Mouse (Mus musculus): ENCODE measurements around the gene Wipf3. TPM values are rescaled to one million over a fixed set of nuclear protein-coding genes. Genes with fewer than 3 reads are reported as not detected.

The Wipf3 gene
- 0.20 and 0.25 TPM in 2 replicates for polyA plus RNA-seq (2012; rRNA removed)

DNA sequence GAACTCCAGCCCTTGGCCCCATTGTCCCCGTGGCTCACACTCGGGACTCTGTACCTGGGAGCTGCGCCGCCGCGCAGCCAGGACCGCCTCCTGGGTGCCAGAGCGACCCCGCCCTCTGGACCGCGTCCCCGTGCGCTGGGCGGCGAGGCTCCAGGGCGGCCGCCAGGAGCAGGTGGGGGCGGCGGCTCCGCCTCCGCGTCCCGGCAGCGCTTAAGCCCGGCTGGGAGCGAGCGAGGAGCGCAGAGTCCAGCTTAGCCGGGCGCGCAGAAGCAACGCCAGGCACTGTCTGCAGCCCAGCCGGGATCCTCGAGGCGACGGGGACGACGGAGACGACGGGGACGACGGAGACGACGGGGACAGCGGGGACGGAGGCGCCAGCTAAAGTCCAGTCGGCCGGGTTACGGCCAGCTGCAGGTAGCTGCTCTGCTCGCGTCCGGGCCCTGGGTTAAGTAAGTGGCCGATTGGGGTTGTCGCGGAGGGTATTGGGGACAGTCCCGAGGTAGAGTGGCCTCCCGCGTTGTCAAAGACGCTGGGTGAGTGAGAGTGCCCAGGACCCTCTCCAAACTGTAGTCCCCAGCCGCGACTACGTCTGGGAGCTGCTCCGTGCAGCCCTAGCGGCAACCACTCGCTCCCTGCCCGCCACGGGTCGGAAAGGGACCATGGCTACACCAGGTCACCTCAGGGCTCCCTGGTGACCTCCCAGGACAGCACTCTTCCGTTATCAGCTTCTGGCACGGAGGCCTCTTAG lies at the start of gene Wipf3:
TSS of gene Wipf3 (plus strand) at position 157 of the 748 bp plus-strand sequence.
- no peak for DNase-seq (ENCODE audit: low read depth in 1 of 2, low spot score in 2 of 2)
- H3K4me1 ChIP-seq (ENCODE audit: control insufficient read depth, insufficient read depth, insufficient read length), result no peaks in the 10 kb centered on the region; the same call in 1 of the 2 replicates
- no peaks in the 10 kb centered on the region for H3K36me3 ChIP-seq (ENCODE audit: control insufficient read depth, insufficient read depth, low read length)
- H3K4me3 ChIP-seq (ENCODE audit: extremely low read depth, insufficient read depth, insufficient read length), result no peak within 1 kb of the TSS; the same call in 1 of the 2 replicates
- 1% methylated on average over 70 of the region's 71 CpGs for WGBS
- TF ChIP-seq CTCF (IDR thresholded peaks at IDR 0.05; ENCODE audit: extremely low read depth, insufficient read depth, insufficient read length, insufficient replicate concordance) (no peak), POLR2A (IDR thresholded peaks at IDR 0.05; ENCODE audit: low read depth, low read length) (no peak)
- peaks cover 9% of the 10 kb centered on the region for H3K27me3 ChIP-seq (ENCODE audit: control insufficient read depth, insufficient read depth, low read length)
- no peak within 1 kb of the TSS for H3K27ac ChIP-seq (ENCODE audit: insufficient read depth, low read length)

DNA sequence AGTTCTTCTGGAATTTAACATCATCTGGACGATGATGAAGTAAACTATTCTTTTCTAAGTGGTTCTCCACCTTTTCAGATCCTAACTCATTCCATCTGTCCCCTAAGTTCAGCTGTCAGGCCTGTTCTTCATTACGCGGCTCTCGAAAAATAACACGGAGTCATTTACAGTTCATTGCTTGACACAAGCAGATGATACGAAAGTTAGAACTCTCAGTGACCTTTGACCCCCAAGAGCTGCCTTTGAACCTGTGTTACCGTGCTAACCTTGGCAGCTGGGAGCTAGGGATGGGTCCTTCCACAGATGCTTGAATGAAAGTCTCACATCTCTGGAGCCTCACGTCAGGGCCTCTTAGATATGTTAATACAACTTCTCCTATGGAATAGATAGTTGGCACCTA lies 46.8 kb upstream of the Wipf3 start:
- no peak overlapping the region for H3K27ac ChIP-seq (ENCODE audit: insufficient read depth, low read length)
- 86% methylated on average over 8 of the region's 8 CpGs for WGBS
- no peak for DNase-seq (ENCODE audit: low read depth in 1 of 2, low spot score in 2 of 2)
- no peak overlapping the region for H3K4me3 ChIP-seq (ENCODE audit: extremely low read depth, insufficient read depth, insufficient read length)
- no peaks in the 10 kb centered on the region for H3K27me3 ChIP-seq (ENCODE audit: control insufficient read depth, insufficient read depth, low read length)
- H3K4me1 ChIP-seq (ENCODE audit: control insufficient read depth, insufficient read depth, insufficient read length), result no peaks in the 10 kb centered on the region
- no peaks in the 10 kb centered on the region for H3K36me3 ChIP-seq (ENCODE audit: control insufficient read depth, insufficient read depth, low read length)
- TF ChIP-seq CTCF (IDR thresholded peaks at IDR 0.05; ENCODE audit: extremely low read depth, insufficient read depth, insufficient read length, insufficient replicate concordance) (no peak), POLR2A (IDR thresholded peaks at IDR 0.05; ENCODE audit: low read depth, low read length) (no peak)

DNA sequence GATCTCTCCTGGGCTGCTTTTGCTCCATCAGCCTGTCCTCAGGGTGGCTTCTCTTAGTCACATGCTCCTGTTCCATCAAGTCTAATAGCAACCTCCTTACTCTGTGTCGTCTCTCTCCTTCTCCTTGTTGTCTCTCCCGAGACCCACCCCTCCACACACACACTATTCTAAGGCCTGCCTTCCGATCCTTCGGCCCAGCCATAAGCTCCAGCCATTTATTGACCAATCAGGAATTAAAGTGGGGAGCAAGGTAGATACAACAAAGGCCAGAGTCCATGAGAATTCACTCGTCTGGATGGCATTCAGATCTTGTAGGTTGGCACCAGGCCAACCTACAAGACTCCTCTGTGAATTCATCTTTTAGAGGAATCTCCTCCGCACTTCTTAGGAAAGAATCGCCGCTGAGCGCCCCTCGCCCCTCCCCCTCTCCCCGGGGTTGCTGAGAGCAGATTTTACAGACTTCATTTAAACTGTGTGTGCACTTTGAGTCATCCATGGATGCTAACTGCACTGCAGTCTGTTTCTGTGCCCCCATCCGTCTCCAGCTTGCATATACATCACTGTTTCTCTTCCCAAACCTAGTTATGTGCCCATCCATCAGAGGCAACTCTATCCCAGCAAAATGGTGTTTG lies 45.4 kb upstream of the Wipf3 start:
- Histone ChIP-seq H3K27ac (ENCODE audit: insufficient read depth, low read length) (no peak overlapping the region), H3K4me1 (ENCODE audit: control insufficient read depth, insufficient read depth, insufficient read length) (no peaks in the 10 kb centered on the region), H3K27me3 (ENCODE audit: control insufficient read depth, insufficient read depth, low read length) (no peaks in the 10 kb centered on the region), H3K4me3 (ENCODE audit: extremely low read depth, insufficient read depth, insufficient read length) (no peak overlapping the region), H3K36me3 (ENCODE audit: control insufficient read depth, insufficient read depth, low read length) (no peaks in the 10 kb centered on the region)
- WGBS, result 87% methylated on average over 12 of the region's 12 CpGs
- no peak for DNase-seq (ENCODE audit: low read depth in 1 of 2, low spot score in 2 of 2)
- no peak for TF ChIP-seq CTCF (IDR thresholded peaks at IDR 0.05; ENCODE audit: extremely low read depth, insufficient read depth, insufficient read length, insufficient replicate concordance)
- TF ChIP-seq POLR2A (IDR thresholded peaks at IDR 0.05; ENCODE audit: low read depth, low read length), result no peak

DNA sequence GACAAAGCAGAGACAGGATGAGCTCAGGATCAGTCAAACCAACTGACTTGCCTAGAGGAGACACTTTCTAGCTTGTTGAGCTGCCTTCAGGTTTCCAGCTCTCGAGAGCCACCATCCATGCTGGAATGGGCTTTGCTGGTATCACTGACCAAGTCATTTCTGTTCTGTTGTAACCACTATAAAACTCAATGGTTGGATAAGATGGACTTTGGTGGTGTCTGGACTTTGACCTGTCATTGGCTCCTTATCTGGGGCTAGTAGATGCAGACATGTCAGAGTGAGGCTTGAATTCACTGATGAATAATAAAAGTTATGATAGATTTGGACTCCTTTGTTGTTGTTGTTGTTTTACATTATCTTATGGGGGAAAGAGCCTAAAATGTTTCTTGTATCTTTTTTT lies 44.6 kb upstream of the Wipf3 start:
- WGBS, result 79% methylated on average over 1 of the region's 1 CpGs
- no peaks in the 10 kb centered on the region for H3K27me3 ChIP-seq (ENCODE audit: control insufficient read depth, insufficient read depth, low read length)
- no peaks in the 10 kb centered on the region for H3K4me1 ChIP-seq (ENCODE audit: control insufficient read depth, insufficient read depth, insufficient read length)
- H3K27ac ChIP-seq (ENCODE audit: insufficient read depth, low read length), result no peak overlapping the region
- DNase-seq (ENCODE audit: low read depth in 1 of 2, low spot score in 2 of 2), result no peak
- no peaks in the 10 kb centered on the region for H3K36me3 ChIP-seq (ENCODE audit: control insufficient read depth, insufficient read depth, low read length)
- TF ChIP-seq POLR2A (IDR thresholded peaks at IDR 0.05; ENCODE audit: low read depth, low read length), result no peak
- TF ChIP-seq CTCF (IDR thresholded peaks at IDR 0.05; ENCODE audit: extremely low read depth, insufficient read depth, insufficient read length, insufficient replicate concordance), result no peak
- no peak overlapping the region for H3K4me3 ChIP-seq (ENCODE audit: extremely low read depth, insufficient read depth, insufficient read length)

DNA sequence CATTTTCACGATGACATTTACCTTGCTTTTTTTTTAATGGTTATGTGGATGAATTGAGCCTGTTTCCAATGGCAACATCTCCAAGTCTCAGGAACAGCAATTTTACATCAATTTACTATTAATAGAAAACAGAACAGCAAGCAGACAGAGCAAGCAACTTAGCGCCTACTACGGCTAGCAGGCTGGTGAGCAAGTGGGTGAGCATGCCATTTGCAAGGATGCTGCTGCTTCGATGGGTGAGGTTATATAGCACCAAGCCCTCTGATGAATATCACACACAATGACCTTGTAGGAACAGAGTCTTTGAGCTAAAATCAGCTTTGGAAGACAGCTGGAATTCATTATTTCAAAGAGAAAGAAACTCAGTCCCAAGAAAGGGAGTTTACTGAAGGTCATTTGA lies 43.0 kb upstream of the Wipf3 start:
- no peak for DNase-seq (ENCODE audit: low read depth in 1 of 2, low spot score in 2 of 2)
- Histone ChIP-seq H3K27ac (ENCODE audit: insufficient read depth, low read length) (no peak overlapping the region), H3K36me3 (ENCODE audit: control insufficient read depth, insufficient read depth, low read length) (no peaks in the 10 kb centered on the region), H3K4me3 (ENCODE audit: extremely low read depth, insufficient read depth, insufficient read length) (no peak overlapping the region), H3K27me3 (ENCODE audit: control insufficient read depth, insufficient read depth, low read length) (no peaks in the 10 kb centered on the region), H3K4me1 (ENCODE audit: control insufficient read depth, insufficient read depth, insufficient read length) (no peaks in the 10 kb centered on the region)
- no peak for TF ChIP-seq POLR2A (IDR thresholded peaks at IDR 0.05; ENCODE audit: low read depth, low read length)
- no peak for TF ChIP-seq CTCF (IDR thresholded peaks at IDR 0.05; ENCODE audit: extremely low read depth, insufficient read depth, insufficient read length, insufficient replicate concordance)
- WGBS, result 88% methylated on average over 4 of the region's 4 CpGs

DNA sequence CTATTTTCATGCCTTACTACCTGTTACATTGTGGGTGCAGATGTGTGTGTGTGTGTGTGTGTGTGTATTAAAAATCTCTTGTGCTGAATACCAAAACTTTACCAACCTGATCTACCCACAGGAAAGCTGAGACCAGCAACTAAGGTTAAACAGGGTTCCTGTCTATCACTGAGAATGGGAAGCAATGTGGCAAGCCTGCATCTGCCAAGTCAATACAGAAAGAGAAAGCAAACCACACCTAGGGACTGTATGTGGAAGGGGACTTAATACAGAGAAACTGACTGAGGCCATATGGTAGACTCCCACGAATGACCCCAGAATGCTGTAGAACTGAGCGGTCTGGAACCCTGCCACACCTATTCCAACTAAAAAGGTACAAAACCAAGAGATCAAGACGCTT lies 42.4 kb upstream of the Wipf3 start:
- TF ChIP-seq CTCF (IDR thresholded peaks at IDR 0.05; ENCODE audit: extremely low read depth, insufficient read depth, insufficient read length, insufficient replicate concordance), result no peak
- no peak for TF ChIP-seq POLR2A (IDR thresholded peaks at IDR 0.05; ENCODE audit: low read depth, low read length)
- DNase-seq (ENCODE audit: low read depth in 1 of 2, low spot score in 2 of 2), result no peak
- WGBS, result 60% methylated on average over 3 of the region's 3 CpGs
- no peaks in the 10 kb centered on the region for H3K27me3 ChIP-seq (ENCODE audit: control insufficient read depth, insufficient read depth, low read length)
- no peaks in the 10 kb centered on the region for H3K4me1 ChIP-seq (ENCODE audit: control insufficient read depth, insufficient read depth, insufficient read length)
- no peak overlapping the region for H3K4me3 ChIP-seq (ENCODE audit: extremely low read depth, insufficient read depth, insufficient read length)
- H3K36me3 ChIP-seq (ENCODE audit: control insufficient read depth, insufficient read depth, low read length), result no peaks in the 10 kb centered on the region
- H3K27ac ChIP-seq (ENCODE audit: insufficient read depth, low read length), result no peak overlapping the region

DNA sequence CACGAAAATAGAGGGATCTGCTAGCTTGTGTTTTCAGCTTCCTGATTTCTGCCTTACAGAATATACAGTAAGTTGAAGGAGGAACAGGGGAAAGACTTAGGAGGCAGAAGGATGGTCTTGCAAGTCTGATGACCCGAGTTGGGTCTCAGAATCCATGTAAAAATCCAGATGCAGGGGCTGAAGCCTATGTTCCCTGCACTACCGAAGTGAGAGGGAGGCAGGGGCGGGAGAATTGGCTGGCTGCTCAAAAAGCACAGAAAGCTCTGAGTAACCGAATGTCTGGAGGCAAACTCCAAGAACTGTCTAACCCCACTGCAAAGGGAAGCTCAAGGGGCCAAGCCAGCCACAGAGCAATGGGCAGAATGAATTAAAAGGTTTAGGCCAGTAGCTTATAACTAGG lies 41.7 kb upstream of the Wipf3 start:
- DNase-seq (ENCODE audit: low read depth in 1 of 2, low spot score in 2 of 2), result no peak
- TF ChIP-seq CTCF (IDR thresholded peaks at IDR 0.05; ENCODE audit: extremely low read depth, insufficient read depth, insufficient read length, insufficient replicate concordance), result no peak
- no peak for TF ChIP-seq POLR2A (IDR thresholded peaks at IDR 0.05; ENCODE audit: low read depth, low read length)
- H3K4me1 ChIP-seq (ENCODE audit: control insufficient read depth, insufficient read depth, insufficient read length), result no peaks in the 10 kb centered on the region
- no peaks in the 10 kb centered on the region for H3K27me3 ChIP-seq (ENCODE audit: control insufficient read depth, insufficient read depth, low read length)
- WGBS, result 70% methylated on average over 5 of the region's 5 CpGs
- H3K27ac ChIP-seq (ENCODE audit: insufficient read depth, low read length), result no peak overlapping the region
- no peak overlapping the region for H3K4me3 ChIP-seq (ENCODE audit: extremely low read depth, insufficient read depth, insufficient read length)
- no peaks in the 10 kb centered on the region for H3K36me3 ChIP-seq (ENCODE audit: control insufficient read depth, insufficient read depth, low read length)

All from spleen, adult 2 months (tissue).